Mouse (Mus musculus) ES-E14 (cell line): ENCODE measurements at regions not wholly inside any gene's neighbourhood (a gene's known extent, or its start where the extent isn't known, plus 50 kb on each side); places are given as distances from the start of the nearest gene placed in this dataset.

Experiments
- MAFK ChIP-seq: IDR thresholded peaks from 2 replicates; pipeline ENCODE4 v1.6.1; 2014; ENCODE audit warnings: mild to moderate bottlenecking, low read depth, low read length, inconsistent platforms; ENCODE audit not compliant: insufficient read depth
- ZNF384 ChIP-seq: IDR thresholded peaks from 2 replicates; pipeline ENCODE4 v1.6.1; 2012; ENCODE audit warnings: low read depth, low read length, inconsistent platforms

DNA sequence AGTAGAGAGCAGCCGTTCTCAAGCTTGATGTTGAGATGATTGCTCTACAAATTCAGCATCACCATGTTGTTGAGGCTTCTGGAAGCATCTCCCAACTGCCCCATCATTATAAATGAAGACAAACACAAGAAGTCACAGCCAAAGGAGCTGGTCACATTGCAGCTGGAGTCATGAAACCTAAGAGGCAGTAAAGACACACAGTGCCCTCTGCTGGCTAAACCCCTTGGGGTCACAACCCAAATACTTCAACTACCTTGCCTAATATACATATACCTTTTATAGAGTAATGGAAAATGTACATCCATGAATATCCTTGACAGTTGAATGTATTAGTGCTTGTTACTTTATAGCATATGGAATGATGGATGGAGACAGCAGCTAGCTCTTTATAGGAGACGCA is 107.9 kb upstream of the Samsn1 start:
- TF ChIP-seq MAFK = no peak
- no peak for TF ChIP-seq ZNF384
